Comparison of ENCODE assay signal across 16 mouse cellular contexts in genomic region chr13:31555834-31556233, GRCm38 (mm10). TPM values are rescaled to one million over a fixed set of nuclear protein-coding genes. Genes with fewer than 3 reads are reported as not detected.
DNase-seq lines count a peak whose midpoint lies in the region; ATAC-seq lines count a peak whose summit lies in the region.
"Had no signal": no experiment of that assay in that cellular context is flagged by ENCODE, and none has a peak within 500 bp of the region (broad histone marks: within the 10 kb centered on the region; RNA-seq: fewer than 3 reads in every experiment).

Gene Foxq1, plus strand, starts transcription at chr13:31556134.

- WGBS in heart, embryonic 15.5 days: 73% methylated on average over 4 of the region's 4 CpGs
- WGBS in liver, embryonic 15.5 days (ENCODE audit: insufficient replicate concordance): 55% methylated on average over 4 of the region's 4 CpGs
- 89% methylated on average over 4 of the region's 4 CpGs for WGBS in intestine, embryonic 14.5 days
- 91% methylated on average over 4 of the region's 4 CpGs for WGBS in stomach, embryonic 14.5 days

- peaks cover 75% of the 10 kb centered on the region for H3K27me3 ChIP-seq in heart, embryonic 15.5 days
- H3K27me3 ChIP-seq in liver, embryonic 15.5 days: peaks cover 64% of the 10 kb centered on the region
- H3K27me3 ChIP-seq in intestine, embryonic 14.5 days (replicated peaks; ENCODE audit: control insufficient read depth, insufficient read depth, low read length): peaks cover 60% of the 10 kb centered on the region
- 0 out of 2 replicates have a peak, but pooled peaks cover 7% of the 10 kb centered on the region for H3K27me3 ChIP-seq in stomach, embryonic 14.5 days (ENCODE audit: control insufficient read depth, insufficient read depth, low read length)

- DNase-seq in heart, postnatal 10 days: no peak
- no peak for DNase-seq in liver
- DNase-seq in intestine, embryonic 14.5 days (ENCODE audit: low spot score): no peak
- no peak for DNase-seq in right cerebral cortex, postnatal 4 days
- DNase-seq: cerebellum, postnatal 25 days; gastrocnemius, postnatal 14 days; heart, postnatal 14 days; layer of hippocampus, postnatal 36 days; left cerebral cortex, postnatal 4 days; retina, postnatal 1 day; thymus, postnatal 25 days had no signal

- intact Hi-C loops in heart, postnatal 10 days (cut with DNase I): loop anchor here (5.0 to 10.0 kb wide), 2 partner anchors 474 to 571 kb away; no protein-coding TSS in a partner anchor

- ATAC-seq in heart, embryonic 15.5 days (replicated peaks; ENCODE audit: insufficient number of reproducible peaks, insufficient read depth, low FRiP score, low read depth): no peak
- ATAC-seq in liver, embryonic 15.5 days (ENCODE audit: insufficient read depth): no peak
- ATAC-seq in intestine, embryonic 14.5 days (replicated peaks; ENCODE audit: low FRiP score, low TSS enrichment, low read depth): no peak
- ATAC-seq in stomach, embryonic 14.5 days (ENCODE audit: insufficient number of reproducible peaks, insufficient read depth, low FRiP score, low read depth): no peak

- no peak within 1 kb of the TSS for H3K9ac ChIP-seq in heart, embryonic 15.5 days
- no peak within 1 kb of the TSS for H3K9ac ChIP-seq in liver, embryonic 15.5 days
- H3K9ac ChIP-seq in intestine, embryonic 14.5 days (ENCODE audit: low read length): no peak within 1 kb of the TSS
- no peak within 1 kb of the TSS for H3K9ac ChIP-seq in stomach, embryonic 14.5 days (replicated peaks; ENCODE audit: low read depth, low read length)

- H3K4me2 ChIP-seq in heart, embryonic 15.5 days: peak within 1 kb of the TSS; percentile 100
- peak within 1 kb of the TSS; percentile 71; the same call in 1 of the 2 replicates for H3K4me2 ChIP-seq in liver, embryonic 15.5 days
- peak within 1 kb of the TSS; percentile 100; the same call in 1 of the 2 replicates for H3K4me2 ChIP-seq in intestine, embryonic 14.5 days (ENCODE audit: low read length)
- peak within 1 kb of the TSS; percentile 99 for H3K4me2 ChIP-seq in stomach, embryonic 14.5 days (replicated peaks; ENCODE audit: low read depth, low read length)

- no peaks in the 10 kb centered on the region for H3K9me3 ChIP-seq in heart, embryonic 15.5 days (replicated peaks)
- no peaks in the 10 kb centered on the region for H3K9me3 ChIP-seq in liver, embryonic 15.5 days (replicated peaks)
- H3K9me3 ChIP-seq in intestine, embryonic 14.5 days (ENCODE audit: control insufficient read depth, low read length): no peaks in the 10 kb centered on the region
- no peaks in the 10 kb centered on the region for H3K9me3 ChIP-seq in stomach, embryonic 14.5 days (ENCODE audit: control insufficient read depth, low read depth, low read length)
- H3K9me3 ChIP-seq: midbrain, embryonic 10.5 days had no signal

- H3K4me1 ChIP-seq in heart, embryonic 15.5 days (replicated peaks): peaks cover 27% of the 10 kb centered on the region
- H3K4me1 ChIP-seq in liver, embryonic 15.5 days (replicated peaks): peaks cover 4% of the 10 kb centered on the region; the same call in 1 of the 2 replicates
- H3K4me1 ChIP-seq in intestine, embryonic 14.5 days (replicated peaks; ENCODE audit: control insufficient read depth, insufficient read depth, low read length): peaks cover 18% of the 10 kb centered on the region
- H3K4me1 ChIP-seq in stomach, embryonic 14.5 days (ENCODE audit: control insufficient read depth, insufficient read depth, low read length): no peaks in the 10 kb centered on the region

- H3K36me3 ChIP-seq in heart, embryonic 15.5 days: no peaks in the 10 kb centered on the region
- H3K36me3 ChIP-seq in liver, embryonic 15.5 days (replicated peaks): no peaks in the 10 kb centered on the region
- no peaks in the 10 kb centered on the region for H3K36me3 ChIP-seq in intestine, embryonic 14.5 days (ENCODE audit: control insufficient read depth, insufficient read depth, low read length)
- no peaks in the 10 kb centered on the region for H3K36me3 ChIP-seq in stomach, embryonic 14.5 days (ENCODE audit: control insufficient read depth, insufficient read depth, low read length)
- H3K36me3 ChIP-seq: G1E; midbrain, embryonic 10.5 days had no signal

- no peak within 1 kb of the TSS for H3K27ac ChIP-seq in heart, embryonic 15.5 days
- no peak within 1 kb of the TSS for H3K27ac ChIP-seq in liver, embryonic 15.5 days (replicated peaks)
- no peak within 1 kb of the TSS for H3K27ac ChIP-seq in intestine, embryonic 14.5 days (ENCODE audit: low read depth)
- no peak within 1 kb of the TSS for H3K27ac ChIP-seq in stomach, embryonic 14.5 days (ENCODE audit: low read length)
- H3K27ac ChIP-seq: midbrain, embryonic 10.5 days had no signal

- peak within 1 kb of the TSS; percentile 70; the same call in 1 of the 2 replicates for H3K4me3 ChIP-seq in heart, embryonic 15.5 days
- H3K4me3 ChIP-seq in liver, embryonic 15.5 days (replicated peaks): no peak within 1 kb of the TSS
- H3K4me3 ChIP-seq in intestine, embryonic 14.5 days (ENCODE audit: low read depth, low read length): no peak within 1 kb of the TSS
- no peak within 1 kb of the TSS for H3K4me3 ChIP-seq in stomach, embryonic 14.5 days (ENCODE audit: low read depth, low read length)

RNA-seq across cellular contexts. Expression of gene Foxq1, which starts in this region (rescaled TPM):
- 0.15 and 0.33 TPM in 2 replicates for polyA plus RNA-seq in heart, embryonic 15.5 days (2015; fragmentation: Nextera tagmentation; extraction: Ambion mirVana)
- total RNA-seq in heart, postnatal 10 days (2021): under 1 TPM in 1 of 2 experiments, not detected in 1; 0.07 TPM
- 1.0 and 1.3 TPM in 2 replicates for polyA plus RNA-seq in liver, embryonic 15.5 days (2015; fragmentation: Nextera tagmentation; extraction: Ambion mirVana)
- polyA plus RNA-seq in intestine, embryonic 14.5 days (2014; fragmentation: Nextera tagmentation; extraction: Ambion mirVana): 1.5 TPM in 2 replicates
- polyA plus RNA-seq in stomach, embryonic 14.5 days (2014; fragmentation: Nextera tagmentation; extraction: Ambion mirVana): 16.7 and 20.9 TPM in 2 replicates
- total RNA-seq: gastrocnemius, postnatal 14 days had no signal
- polyA plus RNA-seq: G1E had no signal
